Mouse (Mus musculus) kidney, postnatal 0 days (tissue): ENCODE measurements at regions not wholly inside any gene's neighbourhood (a gene's known extent, or its start where the extent isn't known, plus 50 kb on each side); places are given as distances from the start of the nearest gene placed in this dataset.

Source experiments
- ATAC-seq: fragments of 200-750 bp; cut with Nextera tagmentation; replicated peaks from 2 replicates; pipeline ENCODE4 v1.8.0; 2017; ENCODE audit warnings: low read depth, moderate number of reproducible peaks, moderate TSS enrichment, moderate library complexity; ENCODE audit not compliant: low FRiP score
- DNase-seq: peaks from one replicate; pipeline ENCODE4 v3.0.0-alpha.2; 2016; ENCODE audit warnings: low spot score
- H3K27ac ChIP-seq: fragments of 300-500 bp; sonication (generic); 2 replicates; pipeline ENCODE4 v1.5.1; 2014; ENCODE audit warnings: mild to moderate bottlenecking
- H3K27me3 ChIP-seq: fragments of 300-500 bp; sonication (generic); 2 replicates; pipeline ENCODE4 v1.6.1; 2014; ENCODE audit warnings: low read length, mixed read lengths; ENCODE audit not compliant: insufficient read depth
- H3K36me3 ChIP-seq: fragments of 300-500 bp; sonication (generic); 2 replicates; pipeline ENCODE4 v1.6.1; 2014; ENCODE audit warnings: low read length, mixed read lengths; ENCODE audit not compliant: insufficient read depth
- H3K4me1 ChIP-seq: fragments of 300-500 bp; sonication (generic); replicated peaks from 2 replicates; pipeline ENCODE4 v1.6.1; 2014; ENCODE audit warnings: antibody characterized with exemption, low read length, mixed read lengths; ENCODE audit not compliant: insufficient read depth
- H3K4me2 ChIP-seq: fragments of 300-500 bp; sonication (generic); 2 replicates; pipeline ENCODE4 v1.6.1; 2014; ENCODE audit warnings: mild to moderate bottlenecking, low read length, moderate library complexity, mixed read lengths
- H3K4me3 ChIP-seq: fragments of 300-500 bp; sonication (generic); replicated peaks from 2 replicates; pipeline ENCODE4 v1.5.1; 2014; ENCODE audit warnings: low read depth, low read length
- H3K9ac ChIP-seq: fragments of 300-500 bp; sonication (generic); 2 replicates; pipeline ENCODE4 v1.6.1; 2014; ENCODE audit warnings: low read depth, low read length
- H3K9me3 ChIP-seq: fragments of 300-500 bp; sonication (generic); replicated peaks from 2 replicates; pipeline ENCODE4 v1.6.1; 2016; ENCODE audit warnings: low read length, inconsistent platforms, mixed read lengths
- CTCF ChIP-seq: IDR thresholded peaks from 2 replicates; pipeline ENCODE4 v1.5.1; 2016; ENCODE audit warnings: antibody characterized with exemption, low read depth, mild to moderate bottlenecking, moderate library complexity
- WGBS: fragments of 180-500 bp; shearing (Covaris S2); extraction: QIAGEN DNeasy Blood & Tissue Kit; methylation state at CpG from one replicate; pipeline ENCODE4 v1.1.7; 2014; 5-methylcytosine and 5-hydroxymethylcytosine counted together

DNA sequence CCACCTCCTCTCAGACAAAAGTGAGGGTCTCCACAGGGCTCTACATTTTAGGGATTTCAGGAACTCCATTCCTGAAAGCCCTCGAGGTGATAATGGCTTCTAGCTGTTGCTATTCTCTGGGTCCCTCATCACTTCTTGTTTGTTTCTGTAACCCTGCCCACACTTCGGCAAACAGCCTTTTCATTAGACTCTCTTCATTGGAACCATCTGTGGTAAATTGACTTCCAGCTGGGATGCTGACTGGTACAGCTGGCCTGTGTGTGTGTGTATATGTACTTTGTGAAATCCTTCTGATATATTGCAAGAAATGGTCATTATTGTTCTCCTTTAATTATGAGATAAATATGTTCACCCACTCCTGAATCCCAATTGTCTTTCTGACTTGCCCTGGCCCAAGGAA is 50.3 kb downstream of the Gm10192 start:
- Histone ChIP-seq H3K4me1 (no peaks in the 10 kb centered on the region), H3K27ac (no peak overlapping the region), H3K36me3 (no peaks in the 10 kb centered on the region), H3K9me3 (no peaks in the 10 kb centered on the region), H3K27me3 (no peaks in the 10 kb centered on the region), H3K4me2 (no peak overlapping the region), H3K9ac (no peak overlapping the region), H3K4me3 (no peak overlapping the region)
- 49% methylated on average over 2 of the region's 2 CpGs for WGBS
- no peak for DNase-seq
- no peak for TF ChIP-seq CTCF
- ATAC-seq: no peak

DNA sequence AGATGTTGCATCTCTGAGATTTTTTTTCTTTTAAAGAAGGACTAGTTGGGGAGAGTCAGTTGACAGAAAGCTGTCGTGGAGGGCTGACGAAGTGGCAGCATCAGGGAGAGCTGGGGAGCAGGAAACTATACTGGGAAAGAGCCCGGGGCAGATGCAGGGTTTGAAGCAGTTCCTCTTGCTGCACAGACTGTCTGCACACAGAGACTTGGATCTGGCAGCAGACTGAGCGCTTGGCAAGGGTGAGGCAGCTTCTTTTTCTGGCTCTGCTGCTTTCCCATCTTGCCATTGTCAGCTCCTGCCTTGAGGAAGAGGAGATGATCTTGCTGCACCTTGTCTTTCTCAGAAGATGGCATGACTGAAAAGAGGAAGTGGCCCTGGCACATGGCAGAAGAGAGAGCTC is 55.2 kb downstream of the Gm10192 start:
- Histone ChIP-seq H3K36me3 (no peaks in the 10 kb centered on the region), H3K4me2 (no peak overlapping the region), H3K4me1 (no peaks in the 10 kb centered on the region), H3K9ac (no peak overlapping the region), H3K9me3 (no peaks in the 10 kb centered on the region), H3K27ac (no peak overlapping the region), H3K27me3 (no peaks in the 10 kb centered on the region), H3K4me3 (no peak overlapping the region)
- 70% methylated on average over 4 of the region's 4 CpGs for WGBS
- DNase-seq (no peak), ATAC-seq (no peak)
- no peak for TF ChIP-seq CTCF

DNA sequence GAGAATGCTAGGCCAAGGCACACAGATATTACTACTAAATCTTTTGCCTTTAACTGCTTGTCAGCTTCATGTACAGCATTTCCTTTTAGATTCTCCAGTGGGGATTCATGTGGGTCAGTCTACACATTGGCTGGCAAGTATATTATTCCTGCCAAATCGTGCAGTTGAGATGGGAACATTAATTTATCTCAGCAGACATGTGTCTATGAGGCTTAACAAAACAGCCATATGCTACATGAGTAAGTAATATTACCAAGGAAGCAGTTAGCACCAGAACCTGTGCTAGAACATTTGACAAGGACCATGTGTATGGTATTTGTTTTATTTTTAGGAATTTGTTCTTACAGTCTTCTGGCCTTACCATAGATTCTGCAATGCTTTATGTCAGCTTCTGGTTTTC is 59.1 kb downstream of the Gm10192 start:
- DNase-seq (no peak), ATAC-seq (no peak)
- TF ChIP-seq CTCF: no peak
- Histone ChIP-seq H3K27me3 (no peaks in the 10 kb centered on the region), H3K4me1 (no peaks in the 10 kb centered on the region), H3K9me3 (no peaks in the 10 kb centered on the region), H3K4me2 (no peak overlapping the region), H3K4me3 (no peak overlapping the region), H3K36me3 (no peaks in the 10 kb centered on the region), H3K9ac (no peak overlapping the region), H3K27ac (no peak overlapping the region)
- 33% methylated on average over 1 of the region's 1 CpGs for WGBS

DNA sequence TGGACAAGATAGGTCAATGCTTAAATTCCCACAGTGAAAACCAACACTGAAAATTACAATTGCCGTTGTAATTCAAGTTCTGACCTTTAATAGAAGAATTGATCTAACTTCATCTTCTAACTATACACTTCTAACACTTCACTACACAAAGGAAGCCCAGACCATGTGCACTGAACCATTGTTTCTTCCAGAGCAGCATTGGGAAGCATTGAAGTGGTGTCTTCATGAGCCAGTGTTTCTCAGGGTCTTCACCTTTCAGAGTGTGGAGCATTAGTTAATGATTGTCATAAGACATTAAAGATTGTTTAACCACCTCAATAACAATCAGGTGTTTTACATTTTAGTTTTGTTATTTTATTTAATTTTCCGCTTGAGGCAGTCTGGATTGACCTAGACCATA is 61.0 kb downstream of the Gm10192 start:
- Histone ChIP-seq H3K9me3 (no peaks in the 10 kb centered on the region), H3K36me3 (no peaks in the 10 kb centered on the region), H3K4me3 (no peak overlapping the region), H3K27me3 (no peaks in the 10 kb centered on the region), H3K27ac (no peak overlapping the region), H3K4me1 (no peaks in the 10 kb centered on the region), H3K4me2 (no peak overlapping the region), H3K9ac (no peak overlapping the region)
- ATAC-seq (no peak), DNase-seq (no peak)
- 75% methylated on average over 2 of the region's 2 CpGs for WGBS
- TF ChIP-seq CTCF: no peak

DNA sequence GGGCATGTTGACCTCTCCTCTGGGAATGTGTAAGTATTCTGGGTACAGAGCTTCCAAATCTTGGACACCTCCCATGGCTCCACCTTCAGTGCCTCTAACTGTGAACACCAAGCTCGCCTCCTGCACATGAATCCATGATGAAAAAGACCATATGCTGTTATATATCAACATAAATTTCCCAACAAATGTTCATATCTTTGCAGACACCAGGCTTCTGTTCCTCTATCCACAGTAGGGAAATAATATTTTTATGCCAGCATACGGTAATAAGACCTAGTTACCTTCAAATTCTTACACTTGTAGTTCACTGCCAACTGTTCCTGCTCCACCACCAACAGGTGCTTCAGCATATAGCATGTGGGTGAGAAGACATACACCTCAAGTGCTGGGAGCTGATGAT is 63.5 kb downstream of the Gm10192 start:
- Histone ChIP-seq H3K27ac (no peak overlapping the region), H3K4me1 (no peaks in the 10 kb centered on the region), H3K4me2 (no peak overlapping the region), H3K4me3 (no peak overlapping the region), H3K36me3 (no peaks in the 10 kb centered on the region), H3K9ac (no peak overlapping the region), H3K9me3 (no peaks in the 10 kb centered on the region), H3K27me3 (no peaks in the 10 kb centered on the region)
- DNase-seq: no peak
- no peak for ATAC-seq
- WGBS: 80% methylated on average over 2 of the region's 2 CpGs
- no peak for TF ChIP-seq CTCF

DNA sequence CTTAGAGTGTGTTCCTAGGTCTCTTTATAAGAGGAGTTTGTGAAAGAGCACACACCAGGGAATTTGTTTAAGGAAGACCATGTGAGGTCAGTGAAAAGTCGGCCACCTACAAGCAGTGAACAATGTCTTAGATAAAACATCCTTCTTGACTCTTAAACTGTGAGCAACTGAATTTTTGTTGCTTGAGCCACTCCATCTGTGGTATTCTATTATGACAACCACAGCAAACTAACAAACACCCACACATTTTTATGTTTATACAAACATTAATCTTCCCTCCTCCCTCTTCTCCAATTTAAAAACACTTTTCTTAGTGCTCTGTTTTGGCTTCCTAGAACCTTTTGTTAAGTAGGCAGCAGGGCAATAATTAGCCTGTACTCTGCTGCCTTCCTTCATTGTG is 66.0 kb downstream of the Gm10192 start:
- no peak overlapping the region for H3K4me3 ChIP-seq
- no peaks in the 10 kb centered on the region for H3K36me3 ChIP-seq
- no peak overlapping the region for H3K9ac ChIP-seq
- 72% methylated on average over 1 of the region's 1 CpGs for WGBS
- ATAC-seq (no peak), DNase-seq (peak; percentile 63)
- H3K4me1 ChIP-seq: no peaks in the 10 kb centered on the region
- no peaks in the 10 kb centered on the region for H3K9me3 ChIP-seq
- H3K27ac ChIP-seq: no peak overlapping the region
- H3K27me3 ChIP-seq: no peaks in the 10 kb centered on the region
- H3K4me2 ChIP-seq: no peak overlapping the region
- TF ChIP-seq CTCF: no peak

DNA sequence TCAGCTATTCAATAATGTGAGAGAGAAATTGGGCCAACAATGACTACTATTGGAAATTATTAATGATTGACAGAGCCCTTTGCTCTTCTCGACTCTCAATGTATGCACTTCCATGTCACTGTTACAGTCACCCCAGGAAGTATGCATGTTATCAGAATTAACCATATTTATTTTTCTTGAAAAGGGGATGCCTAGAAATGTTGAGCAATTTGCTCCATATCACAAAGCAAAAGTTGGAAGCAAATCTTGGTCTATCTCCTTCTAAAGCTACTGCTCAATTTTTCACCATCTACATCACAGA is 80.3 kb downstream of the Gm10192 start:
- Histone ChIP-seq H3K4me2 (no peak overlapping the region), H3K9me3 (no peaks in the 10 kb centered on the region), H3K27me3 (no peaks in the 10 kb centered on the region), H3K27ac (no peak overlapping the region), H3K9ac (no peak overlapping the region), H3K4me3 (no peak overlapping the region), H3K4me1 (no peaks in the 10 kb centered on the region), H3K36me3 (no peaks in the 10 kb centered on the region)
- ATAC-seq (no peak), DNase-seq (no peak)
- WGBS: 49% methylated on average over 1 of the region's 1 CpGs
- TF ChIP-seq CTCF: no peak
